Mouse (Mus musculus) kidney, embryonic 15.5 days (tissue): ENCODE results near the gene Ccr10. TPM values are rescaled to one million over a fixed set of nuclear protein-coding genes. Genes with fewer than 3 reads are reported as not detected.

Source experiments
- ATAC-seq: fragments of 200-750 bp; cut with Nextera tagmentation; replicated peaks from 2 replicates; pipeline ENCODE4 v1.8.0; 2017; ENCODE audit warnings: moderate TSS enrichment; ENCODE audit not compliant: low FRiP score
- H3K27ac ChIP-seq: fragments of 300-500 bp; sonication (generic); 2 replicates; pipeline ENCODE4 v1.5.1; 2015; ENCODE audit warnings: mild to moderate bottlenecking, inconsistent platforms
- H3K27me3 ChIP-seq: fragments of 300-500 bp; sonication (generic); 2 replicates; pipeline ENCODE4 v1.6.1; 2015; ENCODE audit warnings: inconsistent platforms
- H3K36me3 ChIP-seq: fragments of 300-500 bp; sonication (generic); 2 replicates; pipeline ENCODE4 v1.6.1; 2015; ENCODE audit warnings: inconsistent platforms
- H3K4me1 ChIP-seq: fragments of 300-500 bp; sonication (generic); 2 replicates; pipeline ENCODE4 v1.6.1; 2015; ENCODE audit warnings: inconsistent platforms
- H3K4me2 ChIP-seq: fragments of 300-500 bp; sonication (generic); 2 replicates; pipeline ENCODE4 v1.6.1; 2015; ENCODE audit warnings: moderate library complexity, mild to moderate bottlenecking, inconsistent platforms
- H3K4me3 ChIP-seq: fragments of 300-500 bp; sonication (generic); replicated peaks from 2 replicates; pipeline ENCODE4 v1.5.1; 2015; ENCODE audit warnings: mild to moderate bottlenecking, inconsistent platforms
- H3K9ac ChIP-seq: fragments of 300-500 bp; sonication (generic); 2 replicates; pipeline ENCODE4 v1.6.1; 2015; ENCODE audit warnings: mild to moderate bottlenecking, inconsistent platforms
- H3K9me3 ChIP-seq: fragments of 300-500 bp; sonication (generic); replicated peaks from 2 replicates; pipeline ENCODE4 v1.6.1; 2016; ENCODE audit warnings: inconsistent platforms
- whole genome bisulfite sequencing: fragments of 180-500 bp; shearing (Covaris S2); methylation state at CpG from one replicate; pipeline ENCODE4 v1.1.7; 2015; ENCODE audit warnings: mixed read lengths; 5-methylcytosine and 5-hydroxymethylcytosine counted together
- polyA plus RNA-seq: library from polyadenylated mRNA; unstranded; fragments of >200 nt; fragmentation: Nextera tagmentation; extraction: Ambion mirVana; gene quantifications from 2 replicates; pipeline ENCODE4 v1.2.1, GENCODE M21; 2015

The Ccr10 gene
- polyA plus RNA-seq, 1 experiment from 2014 or later: 0.78 TPM

DNA sequence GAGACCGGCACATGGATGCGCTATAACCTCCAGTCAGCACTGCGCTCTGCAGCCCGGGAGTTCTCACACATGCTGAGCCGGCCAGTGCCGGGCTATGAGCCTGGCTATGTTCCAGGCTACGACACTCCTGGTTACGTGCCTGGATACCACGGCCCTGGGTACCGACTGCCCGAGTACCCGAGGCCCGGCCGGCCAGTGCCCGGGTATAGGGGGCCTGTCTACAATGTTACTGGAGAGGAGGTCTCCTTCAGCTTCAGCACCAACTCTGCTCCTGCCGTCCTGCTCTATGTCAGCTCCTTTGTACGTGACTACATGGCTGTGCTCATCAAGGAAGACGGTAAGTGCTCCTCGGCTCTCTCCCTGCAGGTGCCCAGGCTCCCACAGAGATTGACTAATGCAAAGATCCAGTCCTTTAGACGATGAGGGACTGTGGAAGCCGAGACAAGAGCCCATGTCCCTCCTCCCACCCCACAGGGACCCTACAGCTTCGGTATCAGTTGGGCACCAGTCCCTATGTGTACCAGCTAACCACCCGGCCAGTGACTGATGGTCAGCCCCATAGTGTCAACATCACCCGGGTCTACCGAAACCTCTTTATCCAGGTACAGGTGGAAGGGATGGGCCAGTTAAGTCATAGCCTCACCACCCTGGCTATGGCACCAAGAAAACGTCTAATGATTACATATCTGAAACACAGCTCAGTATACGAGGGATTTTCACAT lies 11.4 kb upstream of the Ccr10 start:
- H3K27me3 ChIP-seq: no peaks in the 10 kb centered on the region
- no peak overlapping the region for H3K4me3 ChIP-seq
- H3K4me1 ChIP-seq: peaks cover 38% of the 10 kb centered on the region
- H3K9ac ChIP-seq: no peak overlapping the region
- ATAC-seq: no peak
- no peaks in the 10 kb centered on the region for H3K9me3 ChIP-seq
- H3K36me3 ChIP-seq: peaks cover 14% of the 10 kb centered on the region
- H3K4me2 ChIP-seq: no peak overlapping the region
- WGBS: 92% methylated on average over 27 of the region's 27 CpGs
- H3K27ac ChIP-seq: no peak overlapping the region

DNA sequence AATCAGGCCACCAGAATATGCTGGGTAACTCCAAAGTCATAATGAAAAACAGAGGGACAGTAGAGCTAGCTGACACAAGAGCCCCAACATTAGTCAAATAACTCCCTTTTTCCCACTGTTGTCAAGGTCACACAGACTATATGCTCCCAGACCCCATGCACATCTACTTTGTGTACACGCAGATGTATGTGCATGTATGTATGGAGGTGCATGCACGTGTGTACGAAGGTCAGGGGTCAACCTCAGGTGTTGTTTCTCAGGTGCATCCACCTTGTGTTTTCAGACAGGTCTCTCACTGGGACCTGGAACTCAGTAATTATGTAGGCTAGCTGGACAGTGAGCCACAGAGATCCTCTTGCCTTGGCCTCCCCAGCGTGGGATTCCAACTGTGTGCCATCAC lies 10.2 kb upstream of the Ccr10 start:
- no peak for ATAC-seq
- no peaks in the 10 kb centered on the region for H3K27me3 ChIP-seq
- H3K4me1 ChIP-seq: peaks cover 30% of the 10 kb centered on the region
- no peaks in the 10 kb centered on the region for H3K9me3 ChIP-seq
- no peak overlapping the region for H3K4me2 ChIP-seq
- H3K36me3 ChIP-seq: peaks cover 14% of the 10 kb centered on the region
- H3K9ac ChIP-seq: no peak overlapping the region
- H3K4me3 ChIP-seq: no peak overlapping the region
- 93% methylated on average over 4 of the region's 4 CpGs for WGBS
- no peak overlapping the region for H3K27ac ChIP-seq

DNA sequence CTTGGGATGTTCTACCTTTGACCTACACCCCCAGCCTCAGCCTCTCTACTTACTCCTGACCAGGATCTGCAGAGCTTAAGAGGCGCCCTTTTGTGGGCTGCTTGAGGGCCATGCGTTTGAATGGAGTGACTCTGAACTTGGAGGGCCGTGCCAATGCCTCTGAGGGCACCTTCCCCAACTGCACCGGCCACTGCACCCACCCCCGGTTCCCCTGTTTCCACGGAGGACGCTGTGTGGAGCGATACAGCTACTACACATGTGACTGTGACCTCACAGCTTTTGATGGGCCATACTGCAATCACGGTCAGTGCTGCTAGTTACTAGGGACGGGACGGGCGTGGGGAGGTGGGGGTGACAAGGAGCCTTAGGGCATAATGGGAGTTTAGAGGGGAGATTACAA lies 9.7 kb upstream of the Ccr10 start:
- Histone ChIP-seq H3K4me1 (peaks cover 30% of the 10 kb centered on the region), H3K27me3 (no peaks in the 10 kb centered on the region), H3K9me3 (no peaks in the 10 kb centered on the region), H3K4me2 (no peak overlapping the region), H3K27ac (no peak overlapping the region), H3K9ac (no peak overlapping the region), H3K36me3 (peaks cover 14% of the 10 kb centered on the region), H3K4me3 (no peak overlapping the region)
- no peak for ATAC-seq
- 86% methylated on average over 12 of the region's 12 CpGs for WGBS

DNA sequence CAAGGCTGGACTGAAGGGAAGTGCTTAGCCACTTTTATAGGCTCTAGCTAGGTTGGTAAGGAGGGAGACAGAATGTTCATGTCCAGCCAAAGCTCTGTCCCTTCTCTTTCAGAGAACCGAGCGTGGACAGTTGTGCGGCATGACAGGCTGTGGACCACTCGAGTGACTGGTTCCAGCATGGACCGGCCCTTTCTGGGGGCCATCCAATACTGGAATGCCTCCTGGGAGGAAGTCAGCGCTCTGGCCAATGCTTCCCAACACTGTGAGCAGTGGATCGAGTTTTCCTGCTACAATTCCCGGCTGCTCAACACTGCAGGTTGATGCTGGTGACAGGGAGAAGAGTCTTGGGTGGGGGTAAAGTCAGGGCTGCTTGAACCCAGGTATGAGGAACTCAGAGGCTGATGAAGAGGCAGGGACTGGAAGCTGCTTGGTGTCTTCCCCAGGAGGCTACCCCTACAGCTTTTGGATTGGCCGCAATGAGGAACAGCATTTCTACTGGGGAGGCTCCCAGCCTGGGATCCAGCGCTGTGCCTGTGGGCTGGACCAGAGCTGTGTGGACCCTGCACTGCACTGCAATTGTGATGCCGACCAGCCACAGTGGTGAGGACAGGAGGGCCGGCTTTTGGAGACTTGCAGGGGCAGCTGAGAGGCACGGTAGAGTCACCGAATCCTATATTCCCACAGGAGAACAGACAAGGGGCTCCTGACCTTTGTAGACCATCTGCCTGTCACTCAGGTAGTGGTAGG lies 7.7 kb upstream of the Ccr10 start:
- Histone ChIP-seq H3K4me3 (no peak overlapping the region), H3K4me1 (peaks cover 13% of the 10 kb centered on the region), H3K27ac (no peak overlapping the region), H3K4me2 (no peak overlapping the region), H3K36me3 (peaks cover 14% of the 10 kb centered on the region), H3K9ac (no peak overlapping the region), H3K9me3 (no peaks in the 10 kb centered on the region), H3K27me3 (peaks cover 14% of the 10 kb centered on the region)
- ATAC-seq: no peak
- 78% methylated on average over 14 of the region's 14 CpGs for WGBS

DNA sequence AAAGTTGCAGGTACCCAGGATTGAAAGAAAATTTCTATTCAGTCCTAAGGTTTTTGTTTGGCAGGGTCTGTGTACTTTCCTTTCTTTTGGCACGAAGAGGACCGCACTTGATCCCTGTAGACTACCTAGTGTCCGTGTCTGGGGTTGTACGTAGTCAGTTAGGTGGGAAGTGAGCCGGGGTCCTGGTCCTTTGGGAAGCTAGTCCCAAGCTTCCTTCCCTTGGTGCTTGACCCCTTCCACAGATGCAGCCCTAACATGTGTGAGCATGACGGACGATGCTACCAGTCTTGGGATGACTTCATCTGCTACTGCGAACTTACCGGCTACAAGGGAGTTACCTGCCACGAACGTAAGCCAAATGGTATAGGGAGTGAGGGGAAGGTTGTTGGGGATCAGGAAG lies 6.7 kb upstream of the Ccr10 start:
- ATAC-seq: no peak
- no peak overlapping the region for H3K9ac ChIP-seq
- H3K4me3 ChIP-seq: no peak overlapping the region
- H3K9me3 ChIP-seq: no peaks in the 10 kb centered on the region
- H3K27me3 ChIP-seq: peaks cover 24% of the 10 kb centered on the region
- peaks cover 13% of the 10 kb centered on the region for H3K36me3 ChIP-seq
- WGBS: 94% methylated on average over 11 of the region's 11 CpGs
- no peak overlapping the region for H3K27ac ChIP-seq
- H3K4me1 ChIP-seq: peaks cover 21% of the 10 kb centered on the region
- H3K4me2 ChIP-seq: no peak overlapping the region

DNA sequence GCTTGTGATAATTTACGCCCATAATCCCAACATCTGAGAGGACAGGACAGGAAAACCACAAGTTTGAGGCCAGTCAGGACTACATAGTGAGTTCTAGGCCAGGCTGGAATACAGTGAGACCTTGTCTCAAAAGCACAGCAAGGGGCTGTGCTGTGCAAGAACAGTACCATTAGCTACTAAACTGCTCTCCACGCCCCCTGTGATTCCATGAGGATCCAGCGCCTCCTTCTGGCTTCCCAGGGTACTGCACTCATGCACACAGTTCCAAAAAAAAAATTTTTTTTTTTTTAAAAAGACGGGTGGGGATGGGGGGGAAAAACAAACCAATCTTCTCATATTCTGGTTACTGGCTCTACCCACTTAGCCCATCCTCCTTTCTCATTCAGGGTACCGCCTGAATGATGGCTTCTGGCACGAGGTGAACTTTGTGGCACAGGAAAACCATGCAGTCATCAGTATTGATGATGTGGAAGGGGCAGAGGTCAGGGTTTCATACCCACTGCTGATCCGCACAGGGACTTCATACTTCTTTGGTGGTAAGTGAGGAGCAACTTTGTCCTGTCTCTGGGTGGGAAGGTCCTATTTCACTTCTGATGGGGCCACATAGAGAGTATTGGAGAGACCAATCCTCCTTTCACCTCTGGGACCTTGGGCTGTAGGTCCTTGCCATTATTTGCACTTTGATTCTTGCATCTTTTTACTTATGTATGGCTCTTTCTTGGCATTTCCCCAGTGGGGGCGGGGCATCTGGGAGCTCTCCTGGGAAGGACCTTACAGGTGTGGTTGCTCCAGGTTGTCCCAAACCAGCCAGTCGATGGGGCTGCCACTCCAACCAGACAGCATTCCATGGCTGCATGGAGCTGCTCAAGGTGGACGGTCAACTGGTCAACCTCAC lies 5.8 kb upstream of the Ccr10 start:
- no peak for ATAC-seq
- Histone ChIP-seq H3K9me3 (no peaks in the 10 kb centered on the region), H3K4me2 (no peak overlapping the region), H3K4me3 (no peak overlapping the region), H3K27me3 (peaks cover 33% of the 10 kb centered on the region), H3K4me1 (peaks cover 30% of the 10 kb centered on the region), H3K27ac (no peak overlapping the region), H3K36me3 (peaks cover 5% of the 10 kb centered on the region), H3K9ac (no peak overlapping the region)
- WGBS: 44% methylated on average over 10 of the region's 10 CpGs

DNA sequence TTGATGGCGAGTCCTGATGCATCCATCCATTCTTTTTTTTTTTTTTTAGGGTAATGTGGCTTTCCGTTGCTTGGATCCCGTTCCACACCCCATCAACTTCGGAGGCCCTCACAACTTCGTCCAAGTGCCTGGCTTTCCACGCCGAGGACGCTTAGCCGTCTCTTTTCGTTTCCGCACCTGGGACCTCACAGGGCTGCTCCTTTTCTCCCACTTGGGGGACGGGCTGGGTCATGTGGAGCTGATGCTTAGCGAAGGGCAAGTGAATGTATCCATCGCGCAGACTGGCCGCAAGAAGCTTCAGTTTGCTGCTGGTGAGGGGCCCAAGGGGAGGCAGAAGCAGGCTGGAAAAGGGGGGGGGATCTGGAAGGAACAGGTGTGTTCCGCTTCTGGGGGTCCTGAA lies 5.0 kb upstream of the Ccr10 start:
- no peak overlapping the region for H3K9ac ChIP-seq
- WGBS: 50% methylated on average over 17 of the region's 17 CpGs
- no peaks in the 10 kb centered on the region; the same call in 1 of the 2 replicates for H3K36me3 ChIP-seq
- no peak for ATAC-seq
- no peak overlapping the region for H3K4me3 ChIP-seq
- peaks cover 36% of the 10 kb centered on the region for H3K27me3 ChIP-seq
- peaks cover 37% of the 10 kb centered on the region for H3K4me1 ChIP-seq
- no peak overlapping the region for H3K27ac ChIP-seq
- no peak overlapping the region for H3K4me2 ChIP-seq
- no peaks in the 10 kb centered on the region for H3K9me3 ChIP-seq

DNA sequence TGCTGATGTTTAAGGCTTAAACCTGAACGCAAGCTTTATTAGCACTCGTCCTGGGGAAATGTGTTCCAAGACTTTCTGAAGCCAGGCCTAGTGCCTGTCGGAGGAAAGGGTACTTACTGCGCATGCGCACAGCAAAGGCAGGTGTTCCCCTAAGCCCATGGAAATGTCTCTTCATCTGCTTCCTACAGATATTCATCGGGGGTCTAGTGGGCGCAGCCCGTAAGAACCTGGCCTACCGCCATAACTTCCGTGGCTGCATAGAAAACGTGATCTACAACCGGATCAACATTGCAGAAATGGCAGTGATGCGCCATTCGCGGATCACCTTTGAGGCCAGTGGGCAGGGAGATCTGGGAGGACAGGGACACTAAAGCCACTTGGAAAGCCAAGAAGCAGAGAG lies 4.1 kb upstream of the Ccr10 start:
- Histone ChIP-seq H3K9ac (no peak overlapping the region), H3K9me3 (no peaks in the 10 kb centered on the region), H3K27ac (no peak overlapping the region), H3K36me3 (no peaks in the 10 kb centered on the region; the same call in 1 of the 2 replicates), H3K4me3 (no peak overlapping the region), H3K27me3 (peaks cover 45% of the 10 kb centered on the region), H3K4me1 (peaks cover 46% of the 10 kb centered on the region), H3K4me2 (no peak overlapping the region)
- 79% methylated on average over 15 of the region's 15 CpGs for WGBS
- ATAC-seq: no peak

DNA sequence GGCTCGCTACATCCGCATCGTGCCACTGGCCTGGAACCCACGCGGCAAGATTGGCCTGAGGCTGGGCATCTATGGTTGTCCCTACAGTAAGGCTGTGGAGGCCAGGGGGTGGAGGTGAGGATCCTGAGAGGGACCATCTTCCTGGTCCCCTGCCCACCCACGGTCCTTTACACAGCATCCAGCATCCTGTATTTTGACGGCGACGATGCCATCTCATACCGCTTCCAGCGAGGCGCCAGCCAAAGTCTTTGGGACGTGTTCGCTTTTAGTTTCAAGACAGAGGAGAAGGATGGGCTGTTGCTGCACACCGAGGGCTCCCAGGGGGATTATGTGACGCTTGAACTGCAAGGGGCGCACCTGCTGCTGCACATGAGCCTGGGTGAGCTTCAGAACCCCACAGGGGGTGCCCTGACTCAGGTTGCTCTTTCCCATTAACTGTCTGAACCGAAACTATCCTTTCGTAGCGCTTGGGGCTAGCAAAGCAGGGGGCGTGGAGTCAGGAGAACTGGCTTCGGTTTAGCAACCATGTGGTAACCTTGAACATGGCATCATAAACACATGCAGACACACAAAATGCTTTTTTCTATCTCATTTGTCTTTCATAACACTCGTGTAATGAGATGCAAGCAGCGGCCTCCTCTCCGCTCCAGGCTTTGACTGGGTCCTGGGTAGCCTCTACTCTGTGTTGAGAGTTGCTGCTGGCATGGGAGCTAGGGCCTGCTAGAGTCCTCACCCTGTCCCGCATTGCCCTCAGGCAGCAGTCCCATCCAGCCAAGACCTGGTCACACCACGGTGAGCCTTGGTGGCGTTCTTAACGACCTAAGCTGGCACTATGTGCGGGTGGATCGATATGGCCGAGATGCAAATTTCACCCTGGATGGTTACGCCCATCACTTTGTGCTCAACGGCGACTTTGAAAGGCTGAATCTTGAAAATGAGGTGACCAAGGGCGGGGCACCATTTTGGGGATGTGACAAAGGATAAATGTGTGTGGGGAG lies 3.1 kb upstream of the Ccr10 start:
- Histone ChIP-seq H3K36me3 (no peaks in the 10 kb centered on the region; the same call in 1 of the 2 replicates), H3K4me3 (no peak overlapping the region), H3K9ac (no peak overlapping the region), H3K27ac (no peak overlapping the region), H3K27me3 (peaks cover 47% of the 10 kb centered on the region), H3K4me1 (peaks cover 56% of the 10 kb centered on the region), H3K4me2 (0 out of 2 replicates have a peak overlapping the region, but pooled peaks have one; percentile 9), H3K9me3 (no peaks in the 10 kb centered on the region)
- 54% methylated on average over 36 of the region's 36 CpGs for WGBS
- ATAC-seq: no peak

DNA sequence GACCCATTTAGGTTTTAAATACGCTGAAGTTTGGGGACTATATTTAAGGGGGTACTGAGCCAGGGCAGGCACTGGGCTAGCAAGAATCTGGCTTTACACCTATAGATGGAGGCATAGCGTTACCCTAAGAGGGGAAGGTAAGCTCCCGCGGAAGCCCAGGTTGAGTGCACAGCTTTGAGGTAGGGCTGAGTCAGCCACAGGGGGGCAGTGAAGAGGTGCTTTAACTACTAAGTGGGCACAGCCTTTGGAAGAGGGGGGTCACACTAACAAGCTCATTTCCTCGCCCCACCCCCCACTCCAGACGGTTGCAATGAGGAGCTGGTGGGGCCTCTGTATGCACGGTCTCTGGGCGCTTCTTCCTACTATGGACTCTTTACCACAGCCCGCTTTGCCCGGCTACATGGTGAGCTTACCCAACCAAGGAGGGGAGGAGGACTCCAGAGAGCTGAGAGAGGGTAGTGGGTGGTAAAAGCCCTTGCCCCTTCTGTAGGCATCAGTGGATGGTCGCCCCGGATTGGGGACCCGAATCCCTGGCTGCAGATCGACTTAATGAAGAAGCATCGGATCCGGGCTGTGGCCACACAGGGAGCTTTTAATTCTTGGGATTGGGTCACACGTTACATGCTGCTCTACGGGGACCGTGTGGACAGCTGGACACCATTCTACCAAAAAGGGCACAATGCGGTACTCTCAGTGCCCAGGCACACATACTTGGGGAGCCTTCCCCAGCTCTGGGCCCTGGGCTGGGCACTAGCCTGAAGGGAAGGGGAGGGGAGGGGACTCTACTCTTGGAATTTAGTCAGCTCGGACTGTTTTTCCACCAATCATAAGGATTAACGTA lies 1.9 kb upstream of the Ccr10 start:
- Histone ChIP-seq H3K27ac (no peak overlapping the region), H3K4me2 (peak overlapping the region; percentile 94), H3K36me3 (no peaks in the 10 kb centered on the region), H3K9me3 (no peaks in the 10 kb centered on the region), H3K9ac (0 out of 2 replicates have a peak overlapping the region, but pooled peaks have one; percentile 14), H3K27me3 (peaks cover 47% of the 10 kb centered on the region), H3K4me3 (peak overlapping the region; percentile 39; the same call in 1 of the 2 replicates), H3K4me1 (peaks cover 66% of the 10 kb centered on the region)
- WGBS: 27% methylated on average over 22 of the region's 22 CpGs
- no peak for ATAC-seq
